Mouse (Mus musculus): ENCODE data around the gene Tprn.

GRCm38 (mm10) chr2:25286837-25287636 is 24.6 kb downstream of the Tprn start:
- TF ChIP-seq CTCF (IDR thresholded peaks at IDR 0.05; ENCODE audit: borderline replicate concordance, insufficient read depth, low read length) (no peak), POLR2A (IDR thresholded peaks at IDR 0.05; ENCODE audit: low read depth, low read length) (no peak)
